Comparison of ENCODE assay signal across 9 mouse cellular contexts in the genomic region with DNA sequence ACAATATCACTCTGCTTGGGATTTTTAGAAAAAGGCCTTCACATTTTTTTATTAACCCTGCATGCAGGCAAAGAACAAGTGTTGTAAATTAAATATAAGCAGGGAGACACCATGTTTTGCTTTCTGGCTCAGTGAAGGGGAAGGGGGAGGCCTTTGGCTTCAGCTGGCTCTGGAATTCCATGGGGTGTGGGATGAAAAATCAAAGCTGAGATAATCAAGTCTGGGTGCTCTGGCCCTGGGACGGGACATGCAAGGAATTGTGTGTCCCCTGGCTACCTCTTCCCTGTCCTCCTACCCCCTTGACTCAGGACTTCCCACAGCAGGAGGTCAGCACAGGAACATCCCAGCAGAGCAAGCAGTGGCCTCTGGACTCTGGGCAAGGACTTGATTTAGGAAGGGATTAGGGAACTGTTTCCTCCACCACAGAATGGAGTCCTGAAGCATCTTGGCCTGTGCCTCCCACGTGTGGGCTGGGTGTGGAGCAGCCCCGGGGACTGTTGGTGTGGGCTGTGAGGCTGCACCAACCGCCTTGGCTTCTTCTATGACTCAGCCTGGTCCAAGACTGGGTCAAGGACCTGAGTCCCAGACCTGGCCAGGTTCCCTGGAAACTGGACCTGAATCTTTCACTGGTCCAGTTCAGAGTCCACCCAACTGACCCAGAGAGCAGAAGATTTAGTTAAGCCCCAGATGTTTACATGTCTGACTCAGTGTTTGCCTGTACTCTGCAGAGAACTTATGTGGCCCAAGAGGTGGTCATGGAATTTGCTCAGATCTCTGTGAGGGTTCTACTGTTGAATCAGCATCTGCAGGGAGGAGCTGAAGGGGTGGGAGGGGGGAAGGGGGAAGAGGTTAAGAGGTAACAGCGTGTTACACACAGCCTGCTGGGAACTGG.
A peak's percentile ranks its signal among the peaks of the same experiment; 100 is the strongest.
DNase-seq lines count a peak whose midpoint lies in the region; ATAC-seq and TF ChIP-seq lines count a peak whose summit lies in the region.
"Had no signal": no experiment of that assay in that cellular context is flagged by ENCODE, and none has a peak within 500 bp of the region (broad histone marks: within the 10 kb centered on the region; RNA-seq: fewer than 3 reads in every experiment).

No protein-coding gene starts in this region.

- no peaks in the 10 kb centered on the region; the same call in 1 of the 2 replicates for H3K9me3 ChIP-seq in heart, postnatal 0 days (replicated peaks; ENCODE audit: control insufficient read depth, low read length)

- H3K36me3 ChIP-seq in heart, postnatal 0 days (replicated peaks; ENCODE audit: control insufficient read depth, insufficient read depth, low read length), result no peaks in the 10 kb centered on the region

- H3K27me3 ChIP-seq in heart, postnatal 0 days (ENCODE audit: control insufficient read depth, insufficient read depth, low read length), result no peaks in the 10 kb centered on the region

- H3K27ac ChIP-seq in heart, postnatal 0 days (ENCODE audit: low read depth), result 0 out of 2 replicates have a peak overlapping the region, but pooled peaks have one; percentile 31

- no peak for TF ChIP-seq POLR2A in lung, adult 2 months (IDR thresholded peaks at IDR 0.05; ENCODE audit: borderline replicate concordance, extremely low read depth, low read depth, low read length)

- H3K4me1 ChIP-seq in heart, postnatal 0 days (ENCODE audit: control insufficient read depth, insufficient read depth), result no peaks in the 10 kb centered on the region
- peaks cover 2% of the 10 kb centered on the region; the same call in 1 of the 2 replicates for H3K4me1 ChIP-seq in lung, adult 2 months (ENCODE audit: control insufficient read depth, insufficient read depth, low read length)
- H3K4me1 ChIP-seq: megakaryocyte, embryonic 14.5 days had no signal

- TF ChIP-seq EP300 in heart, postnatal 0 days (IDR thresholded peaks at IDR 0.05; ENCODE audit: low read depth), result no peak

- DNase-seq in urinary bladder, adult 18-20 months (ENCODE audit: low spot score in 2 of 2), result peak; percentile 56 to 85
- DNase-seq in urinary bladder, adult 2 months (ENCODE audit: low spot score), result no peak
- DNase-seq in heart, postnatal 0 days (ENCODE audit: low spot score), result no peak
- peak; percentile 52 for DNase-seq in lung, adult 2 months
- DNase-seq in yolk sac, embryonic 10.5 days (ENCODE audit: low spot score), result peak; percentile 90
- no peak for DNase-seq in right cerebral cortex, postnatal 10 days (ENCODE audit: low spot score in 2 of 2)
- no peak for DNase-seq in embryo, embryonic 9.5 days (ENCODE audit: extremely low spot score)
- DNase-seq in cerebellum, postnatal 36 days, result no peak

- ATAC-seq in heart, postnatal 0 days (ENCODE audit: insufficient read depth, low read depth), result no peak

- H3K9ac ChIP-seq in heart, postnatal 0 days (replicated peaks; ENCODE audit: low read depth, low read length), result no peak overlapping the region

- 46% methylated on average over 5 of the region's 5 CpGs for WGBS in heart, postnatal 0 days
- WGBS in lung, adult 2 months, result 36% methylated on average over 5 of the region's 5 CpGs

- H3K4me2 ChIP-seq in heart, postnatal 0 days (ENCODE audit: low read depth, low read length), result no peak overlapping the region

- no peak overlapping the region for H3K4me3 ChIP-seq in heart, postnatal 0 days (ENCODE audit: low read depth, low read length)
- no peak overlapping the region for H3K4me3 ChIP-seq in lung, adult 2 months (replicated peaks; ENCODE audit: extremely low read depth, low read depth, low read length)
- H3K4me3 ChIP-seq: megakaryocyte, embryonic 14.5 days had no signal

- no peak for TF ChIP-seq CTCF in heart, postnatal 0 days (IDR thresholded peaks at IDR 0.05; ENCODE audit: low read depth)
- no peak for TF ChIP-seq CTCF in lung, adult 2 months (IDR thresholded peaks at IDR 0.05; ENCODE audit: insufficient read depth, low read length)

Comparison
In these comparisons a context has a peak if more than half of its experiments do, and no peak if none do; other contexts are left out.
1. DNase-seq: peak in urinary bladder, adult 18-20 months (2 of 2), lung, adult 2 months (single experiment) and yolk sac, embryonic 10.5 days (single experiment); none in urinary bladder, adult 2 months (single experiment), heart, postnatal 0 days (single experiment), right cerebral cortex, postnatal 10 days (0 of 2), embryo, embryonic 9.5 days (single experiment) and cerebellum, postnatal 36 days (0 of 2).